Mouse (Mus musculus): ENCODE measurements around the gene Acer1.

The Acer1 gene

GRCm38 (mm10) chr17:56982013-56982412, at the start of gene Acer1:
TSS of gene Acer1 (minus strand) at chr17:56982126.
- H3K36me3 ChIP-seq (ENCODE audit: insufficient read depth, low read length): no peaks in the 10 kb centered on the region
- no peaks in the 10 kb centered on the region; the same call in 1 of the 2 replicates for H3K27me3 ChIP-seq (ENCODE audit: insufficient read depth, low read length)
- no peak within 1 kb of the TSS for H3K4me3 ChIP-seq (replicated peaks; ENCODE audit: low read length)
- TF ChIP-seq NANOG (IDR thresholded peaks at IDR 0.05; ENCODE audit: borderline replicate concordance, low read length): no peak
- TF ChIP-seq CTCF (conservative IDR thresholded peaks at IDR 0.05; ENCODE audit: low read length): no peak
- TF ChIP-seq POU5F1 (IDR thresholded peaks at IDR 0.05; ENCODE audit: borderline replicate concordance, low read length): no peak
- H3K9me3 ChIP-seq (ENCODE audit: low read length): no peaks in the 10 kb centered on the region
- peaks cover 3% of the 10 kb centered on the region for H3K4me1 ChIP-seq (replicated peaks; ENCODE audit: low read depth, low read length)

- 0 out of 2 replicates have a peak, but pooled peaks cover 2% of the 10 kb centered on the region for H3K27me3 ChIP-seq (ENCODE audit: insufficient read depth, low read length)
- no peaks in the 10 kb centered on the region for H3K9me3 ChIP-seq (ENCODE audit: low read length)
- peak within 1 kb of the TSS; percentile 93 for H3K4me3 ChIP-seq (replicated peaks; ENCODE audit: low read length)
- no peak for TF ChIP-seq POU5F1 (IDR thresholded peaks at IDR 0.05; ENCODE audit: borderline replicate concordance, low read length)
- TF ChIP-seq NANOG (IDR thresholded peaks at IDR 0.05; ENCODE audit: borderline replicate concordance, low read length): no peak
- no peak for TF ChIP-seq CTCF (conservative IDR thresholded peaks at IDR 0.05; ENCODE audit: low read length)
- H3K4me1 ChIP-seq (replicated peaks; ENCODE audit: low read depth, low read length): peaks cover 57% of the 10 kb centered on the region
- H3K36me3 ChIP-seq (ENCODE audit: insufficient read depth, low read length): peaks cover 38% of the 10 kb centered on the region
Observed at GRCm38 (mm10) chr17:57030931-57031660, 49.2 kb upstream of the Acer1 start, which contains the start of gene Khsrp. TSS of gene Khsrp (minus strand) at chr17:57031522.

GRCm38 (mm10) chr17:57029691-57030090, 47.8 kb upstream of the Acer1 start:
- Histone ChIP-seq H3K9me3 (ENCODE audit: low read length) (no peaks in the 10 kb centered on the region), H3K36me3 (ENCODE audit: insufficient read depth, low read length) (peaks cover 52% of the 10 kb centered on the region), H3K27me3 (ENCODE audit: insufficient read depth, low read length) (0 out of 2 replicates have a peak, but pooled peaks cover 1% of the 10 kb centered on the region), H3K4me1 (replicated peaks; ENCODE audit: low read depth, low read length) (peaks cover 61% of the 10 kb centered on the region), H3K4me3 (replicated peaks; ENCODE audit: low read length) (peak overlapping the region; percentile 93)
- no peak for TF ChIP-seq CTCF (conservative IDR thresholded peaks at IDR 0.05; ENCODE audit: low read length)
- no peak for TF ChIP-seq NANOG (IDR thresholded peaks at IDR 0.05; ENCODE audit: borderline replicate concordance, low read length)
- TF ChIP-seq POU5F1 (IDR thresholded peaks at IDR 0.05; ENCODE audit: borderline replicate concordance, low read length): no peak

- Histone ChIP-seq H3K9me3 (ENCODE audit: low read length) (no peaks in the 10 kb centered on the region), H3K4me3 (replicated peaks; ENCODE audit: low read length) (no peak overlapping the region), H3K4me1 (replicated peaks; ENCODE audit: low read depth, low read length) (peaks cover 65% of the 10 kb centered on the region), H3K36me3 (ENCODE audit: insufficient read depth, low read length) (peaks cover 74% of the 10 kb centered on the region), H3K27me3 (ENCODE audit: insufficient read depth, low read length) (no peaks in the 10 kb centered on the region)
- TF ChIP-seq CTCF (conservative IDR thresholded peaks at IDR 0.05; ENCODE audit: low read length) (no peak), POU5F1 (IDR thresholded peaks at IDR 0.05; ENCODE audit: borderline replicate concordance, low read length) (no peak), NANOG (IDR thresholded peaks at IDR 0.05; ENCODE audit: borderline replicate concordance, low read length) (no peak)
Observed at GRCm38 (mm10) chr17:57027471-57027870, 45.5 kb upstream of the Acer1 start.

GRCm38 (mm10) chr17:57020960-57021359, 39.0 kb upstream of the Acer1 start:
- H3K4me1 ChIP-seq (replicated peaks; ENCODE audit: low read depth, low read length): peaks cover 36% of the 10 kb centered on the region
- peaks cover 69% of the 10 kb centered on the region for H3K36me3 ChIP-seq (ENCODE audit: insufficient read depth, low read length)
- H3K4me3 ChIP-seq (replicated peaks; ENCODE audit: low read length): no peak overlapping the region
- TF ChIP-seq POU5F1 (IDR thresholded peaks at IDR 0.05; ENCODE audit: borderline replicate concordance, low read length): no peak
- TF ChIP-seq CTCF (conservative IDR thresholded peaks at IDR 0.05; ENCODE audit: low read length): no peak
- H3K27me3 ChIP-seq (ENCODE audit: insufficient read depth, low read length): no peaks in the 10 kb centered on the region
- no peaks in the 10 kb centered on the region for H3K9me3 ChIP-seq (ENCODE audit: low read length)

- Histone ChIP-seq H3K27me3 (ENCODE audit: insufficient read depth, low read length) (no peaks in the 10 kb centered on the region), H3K36me3 (ENCODE audit: insufficient read depth, low read length) (peaks cover 56% of the 10 kb centered on the region), H3K4me3 (replicated peaks; ENCODE audit: low read length) (no peak overlapping the region), H3K9me3 (ENCODE audit: low read length) (no peaks in the 10 kb centered on the region), H3K4me1 (replicated peaks; ENCODE audit: low read depth, low read length) (peaks cover 32% of the 10 kb centered on the region)
- TF ChIP-seq CTCF (conservative IDR thresholded peaks at IDR 0.05; ENCODE audit: low read length) (no peak), POU5F1 (IDR thresholded peaks at IDR 0.05; ENCODE audit: borderline replicate concordance, low read length) (no peak), NANOG (IDR thresholded peaks at IDR 0.05; ENCODE audit: borderline replicate concordance, low read length) (no peak)
Observed at GRCm38 (mm10) chr17:57019693-57020092, 37.8 kb upstream of the Acer1 start.

GRCm38 (mm10) chr17:57012245-57012795, 30.4 kb upstream of the Acer1 start:
- TF ChIP-seq POU5F1 (IDR thresholded peaks at IDR 0.05; ENCODE audit: borderline replicate concordance, low read length) (no peak), CTCF (conservative IDR thresholded peaks at IDR 0.05; ENCODE audit: low read length) (no peak), NANOG (IDR thresholded peaks at IDR 0.05; ENCODE audit: borderline replicate concordance, low read length) (no peak)
- H3K4me1 ChIP-seq (replicated peaks; ENCODE audit: low read depth, low read length): peaks cover 42% of the 10 kb centered on the region
- H3K27me3 ChIP-seq (ENCODE audit: insufficient read depth, low read length): no peaks in the 10 kb centered on the region
- H3K36me3 ChIP-seq (ENCODE audit: insufficient read depth, low read length): peaks cover 25% of the 10 kb centered on the region
- H3K9me3 ChIP-seq (ENCODE audit: low read length): no peaks in the 10 kb centered on the region
- peak overlapping the region; percentile 95 for H3K4me3 ChIP-seq (replicated peaks; ENCODE audit: low read length)

- Histone ChIP-seq H3K36me3 (ENCODE audit: insufficient read depth, low read length) (peaks cover 33% of the 10 kb centered on the region), H3K27me3 (ENCODE audit: insufficient read depth, low read length) (no peaks in the 10 kb centered on the region), H3K4me1 (replicated peaks; ENCODE audit: low read depth, low read length) (peaks cover 50% of the 10 kb centered on the region), H3K9me3 (ENCODE audit: low read length) (no peaks in the 10 kb centered on the region), H3K4me3 (replicated peaks; ENCODE audit: low read length) (peak within 1 kb of the TSS; percentile 95)
- TF ChIP-seq NANOG (IDR thresholded peaks at IDR 0.05; ENCODE audit: borderline replicate concordance, low read length) (no peak), CTCF (conservative IDR thresholded peaks at IDR 0.05; ENCODE audit: low read length) (no peak), POU5F1 (IDR thresholded peaks at IDR 0.05; ENCODE audit: borderline replicate concordance, low read length) (no peak)
Observed at GRCm38 (mm10) chr17:57011236-57012141, 29.6 kb upstream of the Acer1 start, which contains the start of the genes Gtf2f1 and Gm17949. TSS of gene Gtf2f1 (minus strand) at chr17:57011288. TSS of gene Gm17949 (plus strand) at chr17:57011469.

Measured in E14TG2a.4 (cell line).